27 mouse cellular contexts compared by ENCODE assay signal in genomic region chr1:84192167-84192566, GRCm38 (mm10).
"Had no signal": no experiment of that assay in that cellular context is flagged by ENCODE, and none has a peak within 500 bp of the region (broad histone marks: within the 10 kb centered on the region; RNA-seq: fewer than 3 reads in every experiment).

No protein-coding gene starts in this region.

- H3K27ac ChIP-seq: gastrocnemius, adult 2 months; heart, adult 2 months; hindbrain, embryonic 10.5 days; hindbrain, embryonic 12.5 days; hindbrain, embryonic 14.5 days; intestine, embryonic 15.5 days; kidney, embryonic 15.5 days; kidney, postnatal 0 days; limb, embryonic 13.5 days; limb, embryonic 15.5 days; liver, embryonic 12.5 days had no signal

- H3K4me3 ChIP-seq: gastrocnemius, adult 2 months; heart, adult 2 months; heart, embryonic 12.5 days; hindbrain, embryonic 10.5 days; hindbrain, embryonic 12.5 days; intestine, embryonic 15.5 days; kidney, embryonic 15.5 days; limb, embryonic 13.5 days; limb, embryonic 15.5 days; liver, embryonic 12.5 days had no signal

- DNase-seq: gastrocnemius, adult 2 months; gastrocnemius, postnatal 10 days; gastrocnemius, postnatal 25 days; heart, adult 11 months; heart, adult 2 months; heart, postnatal 10 days; heart, postnatal 4 days; kidney, adult 18-20 months; kidney, adult 9 months; kidney, postnatal 14 days; kidney, postnatal 36 days; layer of hippocampus, adult 9-11 months; layer of hippocampus, postnatal 36 days; left cerebral cortex, postnatal 4 days had no signal

- ATAC-seq: hindbrain, embryonic 16.5 days; inflammation-experienced regulatory T-cells, adult 6 months; intestine, embryonic 15.5 days; intestine, postnatal 0 days; liver, embryonic 12.5 days had no signal

- H3K4me1 ChIP-seq: heart, embryonic 12.5 days; hindbrain, embryonic 10.5 days; hindbrain, embryonic 12.5 days; intestine, embryonic 15.5 days; kidney, embryonic 15.5 days; liver, embryonic 12.5 days had no signal

- H3K27me3 ChIP-seq: heart, embryonic 12.5 days; hindbrain, embryonic 12.5 days; intestine, embryonic 15.5 days; kidney, embryonic 15.5 days; limb, embryonic 15.5 days; liver, embryonic 12.5 days had no signal
